Mouse (Mus musculus) E14TG2a.4 (cell line): ENCODE data around the gene Shc2.

Experiments
- CTCF ChIP-seq: conservative IDR thresholded peaks from 2 replicates; pipeline ENCODE4 v1.5.1; 2014; ENCODE audit warnings: low read length
- POU5F1 ChIP-seq: IDR thresholded peaks from 2 replicates; pipeline ENCODE4 v1.6.1; 2014; ENCODE audit warnings: low read length, borderline replicate concordance

GRCm38 (mm10) chr10:79682551-79682915 is 44.8 kb upstream of the Shc2 start:
- TF ChIP-seq CTCF: no peak
- TF ChIP-seq POU5F1: no peak
